Mouse (Mus musculus) stomach, postnatal 0 days (tissue): Measurements from ENCODE around the gene 4930432K21Rik.

ENCODE experiments used
- CTCF ChIP-seq: IDR thresholded peaks from 2 replicates; pipeline ENCODE4 v1.5.1; 2016; ENCODE audit warnings: antibody characterized with exemption, low read depth, mild to moderate bottlenecking, moderate library complexity
- EP300 ChIP-seq: optimal IDR thresholded peaks from 2 replicates; pipeline ENCODE3; 2016; ENCODE audit warnings: antibody characterized with exemption

GRCm38 (mm10) chr8:84207811-84208210 lies 60.0 kb downstream of the 4930432K21Rik start:
- TF ChIP-seq EP300 (no peak), CTCF (no peak)
